Mouse (Mus musculus) cerebellum, adult 2 months (tissue): ENCODE data around the gene Vps72.

Experiments used
- CTCF ChIP-seq: fragments of 200-500 bp; IDR thresholded peaks from 2 replicates; pipeline ENCODE4 v1.5.1; 2011; ENCODE audit warnings: low read depth, mild to moderate bottlenecking, control low read depth, low read length, moderate library complexity, borderline replicate concordance; ENCODE audit not compliant: insufficient read depth
- POLR2A ChIP-seq: fragments of 200-500 bp; IDR thresholded peaks from 2 replicates; pipeline ENCODE4 v1.6.1; 2011; ENCODE audit warnings: low read length, control low read depth, borderline replicate concordance; ENCODE audit not compliant: insufficient read depth

DNA sequence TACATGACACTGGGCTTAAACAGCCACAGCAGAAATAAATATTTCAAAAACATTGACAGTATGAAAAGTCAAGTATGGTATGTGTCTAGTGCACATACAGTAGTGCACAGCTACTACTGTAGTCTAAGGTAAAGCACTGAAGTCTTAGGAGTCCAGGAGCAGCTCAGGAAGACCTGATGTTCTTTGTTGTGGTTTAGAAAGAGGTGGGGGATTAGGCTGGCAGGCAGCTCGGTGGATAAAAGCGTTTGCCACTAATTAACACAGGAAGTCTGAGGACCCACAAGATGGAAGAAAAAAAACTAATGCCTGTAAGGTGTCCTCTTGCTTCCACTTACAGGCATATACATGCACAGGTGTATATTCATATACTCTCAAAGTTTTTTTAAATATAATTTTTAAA lies 10.0 kb upstream of the Vps72 start:
- TF ChIP-seq POLR2A (no peak), CTCF (no peak)
